Mouse (Mus musculus): ENCODE measurements around the gene Xrn1.
"Not testable (repeated sequence)": the region's sequence is repeated elsewhere in the genome, so short reads cannot be mapped to it uniquely, and the experiment has no call there.

The Xrn1 gene

DNA sequence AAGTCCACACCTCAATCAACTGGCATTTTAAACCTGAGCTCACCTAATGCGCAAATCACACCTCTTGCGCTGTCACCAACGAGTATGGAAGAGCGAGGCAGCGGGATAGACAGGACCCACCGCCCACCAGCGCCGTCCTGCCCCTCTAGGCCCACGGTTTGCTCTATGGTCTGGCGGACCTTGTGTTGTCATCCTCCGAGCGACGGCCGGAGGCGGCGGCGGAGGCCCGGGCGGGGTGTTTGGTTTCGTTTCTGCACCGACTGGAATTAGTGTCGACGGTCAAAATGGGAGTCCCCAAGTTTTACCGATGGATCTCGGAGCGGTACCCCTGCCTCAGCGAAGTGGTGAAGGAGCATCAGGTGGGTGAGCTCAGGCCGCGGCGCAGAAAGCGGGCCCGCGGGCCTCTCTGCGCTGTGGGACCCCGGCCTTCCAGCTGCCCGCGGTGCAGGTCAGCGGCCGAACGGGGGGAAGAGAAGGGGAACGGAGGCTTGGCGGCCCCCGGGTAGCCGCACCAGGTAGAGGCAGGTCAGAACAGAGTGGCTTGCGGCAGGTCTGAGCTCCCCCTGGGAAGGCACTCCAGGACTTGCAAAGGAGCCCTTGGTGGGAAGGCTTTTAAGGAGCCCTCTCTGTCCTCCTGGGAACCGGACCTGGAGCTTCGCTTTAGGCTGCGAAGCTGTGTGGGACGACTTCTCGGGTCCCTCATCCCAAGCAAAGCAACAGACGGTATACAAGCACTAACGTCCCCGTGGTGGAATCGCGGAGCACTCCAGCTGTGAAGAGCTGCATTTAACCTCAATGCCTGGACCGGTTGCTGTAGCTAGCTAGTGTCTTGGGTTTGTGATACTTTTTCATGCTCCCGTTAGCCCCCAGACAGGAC lies at the start of gene Xrn1:
TSS of gene Xrn1 (plus strand) at position 176 of the 877 bp plus-strand sequence.
- peak; percentile 92 for DNase-seq (ENCODE audit: low read depth, low spot score)

DNA sequence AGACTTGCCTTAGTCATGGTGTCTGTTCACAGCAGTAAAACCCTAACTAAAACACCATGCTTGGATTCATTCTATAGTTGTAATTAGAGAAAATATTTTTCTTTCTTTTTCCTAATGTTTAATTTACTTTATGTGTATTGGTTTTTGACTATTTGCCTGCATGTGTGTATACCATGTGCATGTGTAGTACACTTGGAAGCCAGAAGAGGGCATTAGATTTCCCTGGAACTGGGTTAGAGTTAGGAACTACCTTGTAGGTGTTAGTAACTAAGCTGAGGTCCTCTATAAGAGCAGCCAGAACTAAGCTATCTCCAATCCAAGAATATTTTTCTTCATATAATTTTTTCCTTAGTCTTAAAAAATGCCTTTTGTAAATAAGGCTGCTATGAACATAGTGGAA lies 21.7 kb upstream of the Xrn1 start:
- no peak for DNase-seq (ENCODE audit: low read depth, low spot score)

DNA sequence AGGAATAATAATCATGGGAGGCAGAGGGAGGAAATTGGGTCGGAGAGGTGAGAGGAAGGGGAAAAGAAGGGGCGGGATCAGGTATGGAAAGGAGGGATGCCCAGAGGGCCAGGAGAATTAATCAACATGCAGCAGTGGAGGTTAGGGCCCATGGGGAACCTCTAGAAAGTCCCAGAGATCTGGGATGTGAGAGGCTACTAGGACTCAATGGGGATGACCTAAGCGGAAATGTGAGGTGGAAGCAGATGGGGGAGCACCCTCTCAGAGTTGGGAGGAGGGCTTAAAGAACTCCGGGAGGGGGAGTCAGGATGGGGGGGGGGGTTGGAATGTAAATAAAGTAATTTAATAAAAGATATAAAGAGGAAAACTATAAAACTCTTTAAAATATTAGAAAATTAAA lies 902 bp upstream of the Xrn1 start:
- DNase-seq (ENCODE audit: low read depth, low spot score), result no peak

DNA sequence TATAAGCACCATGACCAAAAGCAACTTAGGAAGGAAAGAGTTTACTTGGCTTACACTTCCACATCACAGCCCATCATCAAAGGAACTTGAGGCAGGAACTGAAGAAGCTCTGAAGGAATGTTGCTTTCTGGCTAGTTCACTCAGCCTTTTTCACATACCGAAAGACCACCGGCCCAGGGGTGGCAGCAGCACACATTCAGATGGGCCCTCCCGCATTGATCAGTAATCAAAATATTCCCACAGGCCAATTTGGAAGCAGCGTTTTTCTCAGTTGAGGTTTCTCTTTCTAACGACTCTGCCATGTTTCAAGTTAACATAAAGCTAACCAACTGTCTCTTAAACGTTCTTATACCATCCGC lies 355 bp upstream of the Xrn1 start:
- DNase-seq (ENCODE audit: low read depth, low spot score), result peak; percentile 39

DNA sequence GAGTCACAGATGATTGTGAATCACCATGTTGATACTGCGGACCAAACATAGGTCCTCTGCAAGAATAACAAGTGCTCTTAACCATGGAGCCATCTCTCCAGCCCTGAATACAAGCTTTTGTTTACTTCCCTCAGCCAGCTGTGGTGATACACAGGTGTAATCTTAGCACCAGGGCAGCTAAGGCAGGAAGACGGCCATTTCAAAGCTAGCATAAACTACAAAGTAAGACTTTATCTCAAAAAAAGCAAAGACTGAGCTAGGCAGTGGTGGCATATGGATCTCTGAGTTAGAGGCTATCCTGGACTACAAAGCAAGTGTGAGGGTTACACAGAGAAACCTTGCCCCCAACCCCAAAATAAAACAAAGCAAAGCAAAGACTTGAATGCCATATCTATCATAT lies 3.1 kb downstream of the Xrn1 start:
- DNase-seq (ENCODE audit: low read depth, low spot score), result no peak

DNA sequence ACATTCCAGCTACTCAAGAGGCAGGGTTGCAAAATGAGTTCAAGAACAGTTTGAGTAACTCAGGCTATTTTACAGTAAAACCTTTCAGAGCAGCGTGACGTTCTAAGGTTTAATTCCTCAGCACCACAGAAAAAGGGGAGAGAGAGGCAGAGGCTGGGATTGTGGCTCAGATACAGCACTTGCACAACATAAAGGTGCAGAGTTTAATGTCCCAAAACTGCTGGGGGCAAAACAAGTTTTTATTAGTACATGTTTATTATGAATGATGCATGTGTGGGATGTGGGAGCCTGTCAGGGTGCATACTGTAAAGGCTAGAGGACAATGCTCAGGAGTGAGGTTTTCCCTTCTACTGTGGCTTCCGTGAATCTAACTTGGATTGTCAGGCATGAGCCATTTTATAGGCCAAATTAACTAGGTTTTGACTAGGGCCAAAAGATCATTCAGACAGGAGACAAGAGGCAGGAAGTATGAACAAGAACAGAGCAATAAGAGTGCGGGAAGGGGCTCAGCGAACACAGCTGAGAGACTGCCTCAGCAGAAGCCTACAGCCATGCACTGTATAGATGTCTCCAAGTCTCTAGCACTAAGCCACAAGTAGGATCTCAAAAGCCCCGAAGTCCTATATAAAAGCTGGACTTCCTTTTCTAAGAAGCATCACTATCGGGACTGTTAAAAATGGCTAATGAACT lies 3.6 kb downstream of the Xrn1 start:
- DNase-seq (ENCODE audit: low read depth, low spot score), result no peak

DNA sequence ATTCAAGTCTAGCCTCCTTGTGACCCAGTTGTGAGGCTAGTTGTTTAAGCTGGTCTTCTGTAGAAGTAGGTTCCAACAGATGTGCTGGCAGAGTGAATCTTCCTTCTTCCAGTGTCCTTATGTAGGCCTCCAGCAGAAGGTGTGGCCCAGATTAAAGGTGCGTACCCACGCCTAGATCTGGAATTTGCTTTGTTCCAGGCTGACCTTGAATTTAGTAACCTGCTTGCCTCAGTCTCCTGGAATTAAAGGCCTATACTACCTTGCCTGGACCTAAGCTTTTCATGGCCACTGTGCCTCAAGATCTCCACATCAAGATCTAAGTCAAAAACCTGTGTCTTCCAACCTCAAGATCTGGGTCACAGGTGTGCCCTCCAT lies 4.2 kb downstream of the Xrn1 start:
- DNase-seq (ENCODE audit: low read depth, low spot score), result not testable (repeated sequence)

DNA sequence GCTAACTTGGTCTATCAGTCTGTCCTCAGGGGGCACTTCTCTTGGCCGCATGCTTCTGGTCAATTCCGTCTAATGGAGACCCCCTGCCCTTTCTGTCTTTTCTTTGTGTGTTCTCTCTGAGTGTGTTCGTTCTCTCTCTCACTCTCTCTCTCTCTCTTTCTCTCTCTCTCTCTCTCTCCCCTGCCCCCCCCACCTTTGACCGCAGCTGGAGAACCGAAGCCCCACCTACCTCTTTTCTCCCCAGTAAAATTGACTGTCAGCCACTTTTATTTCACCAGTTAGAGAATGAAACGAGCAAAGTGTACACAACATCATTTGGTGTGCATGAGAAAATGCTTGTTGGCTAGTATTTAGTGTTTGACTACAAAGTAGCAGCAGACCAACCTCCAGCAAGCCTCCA lies 4.7 kb downstream of the Xrn1 start:
- no peak for DNase-seq (ENCODE audit: low read depth, low spot score)

DNA sequence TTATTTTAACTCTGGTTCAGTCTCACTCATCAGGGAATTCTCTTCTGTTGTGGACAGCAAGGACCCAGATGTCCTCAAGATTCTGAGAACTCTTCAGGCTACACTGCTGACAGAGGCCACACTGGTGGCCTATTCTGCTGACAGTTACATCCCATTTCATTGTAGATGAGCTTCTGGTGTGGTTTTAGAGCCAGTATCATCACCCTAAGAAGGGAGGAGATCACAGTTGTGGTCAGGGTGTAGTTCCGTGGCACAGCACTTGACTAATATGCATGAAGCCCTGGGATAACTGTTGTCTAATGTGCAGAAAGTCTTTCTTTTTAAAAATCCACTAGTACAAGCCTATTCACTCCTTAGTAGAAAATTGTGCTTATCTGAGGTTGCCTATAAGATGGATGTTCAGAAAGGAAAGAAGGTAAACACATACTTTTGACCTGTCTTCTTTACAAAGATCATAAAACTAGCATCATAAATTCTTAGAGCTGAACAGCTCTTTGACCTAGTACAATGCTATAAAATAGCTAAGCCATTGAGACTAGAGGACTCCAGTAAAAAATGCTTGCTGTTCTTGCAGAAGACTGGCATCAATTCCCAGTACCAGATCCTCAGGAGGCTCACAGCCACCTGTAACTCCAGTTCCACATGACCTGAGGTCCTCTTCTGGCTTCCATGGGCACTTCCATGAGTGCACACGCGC lies 5.3 kb downstream of the Xrn1 start:
- no peak for DNase-seq (ENCODE audit: low read depth, low spot score)

DNA sequence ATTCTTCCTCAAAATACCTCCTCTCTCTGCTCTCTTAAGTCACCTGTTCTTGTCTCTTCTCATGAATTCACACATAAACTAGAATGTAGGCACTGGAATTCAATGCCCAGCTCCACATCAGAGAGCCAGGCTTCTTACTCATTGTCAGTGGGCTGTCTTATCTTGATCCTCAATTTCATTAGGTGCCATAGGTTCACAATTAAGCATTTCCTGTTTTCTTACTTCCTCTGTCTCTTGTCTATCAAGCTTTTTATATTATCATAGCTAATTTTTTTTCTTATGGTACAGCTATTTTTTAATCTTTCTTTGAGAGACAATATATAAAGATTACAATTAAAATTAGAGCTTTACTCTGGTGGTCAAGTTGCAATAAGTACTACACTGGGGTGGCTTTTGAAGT lies 6.5 kb downstream of the Xrn1 start:
- DNase-seq (ENCODE audit: low read depth, low spot score), result no peak

DNA sequence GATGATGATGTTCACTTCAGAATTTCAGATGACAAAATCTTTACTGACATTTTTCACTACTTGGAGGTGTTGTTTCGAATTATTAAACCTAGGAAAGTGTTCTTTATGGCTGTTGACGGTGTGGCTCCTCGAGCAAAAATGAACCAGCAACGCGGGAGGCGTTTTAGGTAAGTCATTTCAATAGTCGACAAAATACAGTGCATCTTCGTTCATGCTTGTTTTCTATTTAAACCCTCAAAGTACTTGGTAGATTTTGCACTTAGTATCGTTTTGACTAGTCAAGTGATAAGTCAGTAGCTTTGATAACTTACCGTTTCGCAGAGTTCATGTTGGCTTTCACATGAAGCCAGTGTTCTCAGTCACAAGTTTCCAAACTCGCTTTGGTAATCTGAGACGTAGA lies 9.5 kb downstream of the Xrn1 start:
- no peak for DNase-seq (ENCODE audit: low read depth, low spot score)

DNA sequence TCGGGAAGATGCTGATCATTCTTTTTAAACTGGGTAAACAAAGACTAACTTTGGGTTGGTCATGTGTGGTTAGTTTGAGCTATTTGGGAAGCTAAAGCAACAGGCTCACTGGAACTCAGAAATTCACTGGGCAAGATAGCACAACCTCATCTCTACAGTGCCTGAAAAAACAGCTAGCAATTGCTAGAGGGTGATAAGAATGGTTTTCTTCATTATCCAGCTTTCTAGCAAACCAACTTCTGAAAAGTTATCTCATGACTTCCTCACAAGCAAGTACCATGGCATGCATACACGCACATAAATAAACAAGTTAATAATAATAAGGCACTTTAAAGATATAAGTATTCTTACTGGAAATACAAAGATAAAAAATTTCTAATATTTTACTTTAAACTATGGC lies 23.7 kb downstream of the Xrn1 start:
- DNase-seq (ENCODE audit: low read depth, low spot score), result no peak

DNA sequence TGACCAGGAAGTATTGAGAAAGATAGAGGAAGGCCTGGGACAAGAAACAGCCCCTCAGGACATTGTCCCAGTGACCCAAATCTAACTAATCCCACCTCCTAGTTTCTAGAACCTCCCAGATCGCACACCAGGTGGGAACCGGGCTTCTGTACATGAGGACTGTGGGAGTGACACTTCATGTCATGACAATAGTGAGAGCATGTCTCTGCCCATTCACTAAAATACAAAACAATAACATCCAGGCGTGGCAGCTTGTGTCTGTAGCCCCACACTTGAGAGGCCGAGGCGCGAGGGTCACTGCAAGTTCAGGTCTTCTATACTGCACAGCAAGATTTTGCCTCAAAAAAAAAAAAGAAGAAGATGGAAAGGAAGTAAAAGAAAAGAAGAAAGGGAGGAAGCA lies 25.3 kb downstream of the Xrn1 start:
- DNase-seq (ENCODE audit: low read depth, low spot score), result no peak

DNA sequence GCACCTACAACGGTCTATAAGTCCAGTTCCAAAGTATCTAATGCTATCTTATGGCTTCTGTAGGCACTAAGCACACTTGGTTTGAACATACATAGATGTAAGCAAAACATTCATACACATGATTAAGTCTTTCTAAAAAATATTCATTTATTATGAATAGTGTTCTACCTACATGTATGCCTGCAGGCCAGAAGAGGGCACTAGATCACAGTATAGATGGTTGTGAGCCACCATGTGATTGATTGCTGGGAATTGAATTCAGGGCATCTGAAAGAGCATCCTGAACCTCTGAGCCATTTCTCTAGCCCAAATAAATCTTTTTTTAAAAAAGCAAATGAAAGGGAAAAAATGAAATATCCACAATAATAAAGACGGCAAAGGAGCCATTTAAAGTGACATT lies 37.7 kb downstream of the Xrn1 start:
- DNase-seq (ENCODE audit: low read depth, low spot score), result no peak

DNA sequence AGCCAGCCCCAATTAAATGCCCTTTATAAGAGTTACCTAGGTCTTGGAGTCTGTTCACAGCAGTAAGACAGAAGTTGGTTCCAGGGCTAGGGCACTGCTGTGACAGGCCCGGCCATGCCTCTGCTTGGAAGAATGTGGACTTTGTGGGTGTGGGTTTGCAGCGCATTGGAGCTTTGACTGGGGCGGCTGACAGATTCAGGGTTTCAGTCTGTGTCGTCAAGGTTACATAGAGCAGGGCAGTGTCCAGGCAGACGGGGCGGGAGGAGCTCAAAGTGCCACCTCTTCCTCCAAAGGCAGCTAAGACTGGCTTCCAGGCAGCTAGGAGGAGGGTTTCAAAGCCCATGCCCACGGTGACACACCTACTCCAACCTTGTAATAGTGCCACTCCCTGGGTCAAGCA lies 49.9 kb downstream of the Xrn1 start:
- DNase-seq (ENCODE audit: low read depth, low spot score), result no peak

DNA sequence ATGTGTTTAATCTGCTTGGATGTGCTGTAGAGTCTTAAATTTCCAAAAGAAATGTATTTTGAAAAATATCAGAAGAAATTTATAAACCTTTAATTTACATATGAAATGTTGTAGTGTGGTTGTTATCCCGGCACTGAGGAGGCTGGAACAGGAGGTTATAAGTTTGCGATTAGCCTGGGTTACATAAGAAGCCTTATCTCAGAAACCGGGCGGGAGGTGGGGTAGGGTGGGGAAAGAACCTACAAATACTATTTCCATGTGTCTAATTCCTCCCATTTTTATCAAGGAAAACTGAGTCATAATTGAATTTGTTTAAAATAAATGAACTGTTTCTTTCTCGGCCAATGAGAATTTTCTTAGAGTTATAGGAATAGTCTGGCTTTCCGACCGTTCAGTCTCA lies 56.1 kb downstream of the Xrn1 start:
- no peak for DNase-seq (ENCODE audit: low read depth, low spot score)

DNA sequence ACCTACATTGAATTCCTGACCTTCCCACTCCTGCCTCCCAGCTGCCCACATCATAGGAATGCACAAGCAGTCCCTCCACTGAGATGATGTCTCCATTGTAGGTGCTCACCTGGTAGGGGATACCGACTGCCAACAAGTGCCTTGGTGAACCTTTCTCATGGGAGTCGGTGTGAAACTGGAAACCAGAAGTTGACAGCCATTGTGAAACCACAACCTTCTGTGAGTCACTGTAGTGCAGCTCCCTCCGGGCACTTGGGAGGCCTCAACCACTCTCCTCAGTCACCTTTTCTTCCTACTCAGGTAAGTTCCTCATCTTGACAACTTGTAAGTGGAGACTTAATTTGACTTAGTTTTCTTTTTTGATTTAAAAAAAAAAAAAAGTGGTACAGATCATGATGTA lies 69.4 kb downstream of the Xrn1 start:
- no peak for DNase-seq (ENCODE audit: low read depth, low spot score)

DNA sequence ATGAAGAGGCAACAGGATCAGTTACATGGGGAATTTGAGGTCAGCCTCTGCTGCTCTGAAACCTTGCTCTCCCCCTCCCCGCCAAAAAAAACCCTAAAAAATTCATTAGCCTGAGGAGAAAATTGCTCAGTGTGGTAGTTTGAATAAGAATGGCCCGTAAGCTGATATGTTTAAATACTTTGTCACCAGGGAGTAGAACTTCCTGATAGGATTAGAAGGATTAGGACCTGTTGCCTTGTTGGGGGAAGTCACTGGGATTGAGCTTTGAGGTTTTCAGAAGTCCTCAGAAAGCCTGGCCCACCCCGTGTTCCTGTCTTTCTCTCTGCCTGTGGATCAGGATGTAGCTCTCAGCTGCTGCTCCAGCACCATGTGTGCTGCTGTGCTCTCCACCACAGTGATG lies 73.4 kb downstream of the Xrn1 start:
- no peak for DNase-seq (ENCODE audit: low read depth, low spot score)

DNA sequence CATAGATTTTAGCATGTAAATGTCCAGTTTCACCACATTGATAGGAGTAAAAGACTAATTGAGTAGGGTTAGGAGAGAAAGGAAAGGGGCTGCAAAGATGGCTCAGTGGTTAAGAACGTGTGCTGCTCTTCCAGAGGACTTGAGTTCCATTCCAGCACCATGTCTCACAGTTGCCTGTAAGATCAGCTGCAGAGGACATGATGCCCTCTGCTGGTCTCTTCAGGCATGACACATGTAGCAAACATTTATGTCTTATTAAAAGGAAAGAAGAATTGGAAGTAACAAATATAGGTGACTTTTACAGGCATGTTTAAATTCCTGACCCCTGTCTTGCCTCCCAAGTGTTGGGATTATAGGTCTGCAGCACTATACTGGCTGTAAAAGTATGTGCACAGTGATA lies 74.3 kb downstream of the Xrn1 start:
- DNase-seq (ENCODE audit: low read depth, low spot score), result peak; percentile 23

DNA sequence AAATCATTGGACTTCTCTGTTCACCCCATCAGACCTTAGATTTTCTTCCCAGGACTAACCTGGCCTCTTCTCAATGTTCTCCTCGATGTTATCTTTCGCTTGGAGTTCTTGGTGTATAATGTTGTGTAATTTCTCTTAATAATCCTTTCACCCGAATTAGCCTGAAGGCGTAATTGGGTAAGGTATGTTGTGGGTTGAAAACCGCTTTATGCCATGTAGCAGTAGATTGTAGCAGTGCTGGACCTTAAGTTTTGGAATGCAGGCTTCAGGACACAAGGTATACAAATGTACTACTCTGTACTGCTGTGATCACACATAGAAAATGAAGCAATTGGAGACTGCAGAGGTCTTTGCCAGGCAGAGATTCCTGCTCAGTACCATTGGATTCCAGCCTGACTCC lies 75.3 kb downstream of the Xrn1 start:
- DNase-seq (ENCODE audit: low read depth, low spot score), result no peak

DNA sequence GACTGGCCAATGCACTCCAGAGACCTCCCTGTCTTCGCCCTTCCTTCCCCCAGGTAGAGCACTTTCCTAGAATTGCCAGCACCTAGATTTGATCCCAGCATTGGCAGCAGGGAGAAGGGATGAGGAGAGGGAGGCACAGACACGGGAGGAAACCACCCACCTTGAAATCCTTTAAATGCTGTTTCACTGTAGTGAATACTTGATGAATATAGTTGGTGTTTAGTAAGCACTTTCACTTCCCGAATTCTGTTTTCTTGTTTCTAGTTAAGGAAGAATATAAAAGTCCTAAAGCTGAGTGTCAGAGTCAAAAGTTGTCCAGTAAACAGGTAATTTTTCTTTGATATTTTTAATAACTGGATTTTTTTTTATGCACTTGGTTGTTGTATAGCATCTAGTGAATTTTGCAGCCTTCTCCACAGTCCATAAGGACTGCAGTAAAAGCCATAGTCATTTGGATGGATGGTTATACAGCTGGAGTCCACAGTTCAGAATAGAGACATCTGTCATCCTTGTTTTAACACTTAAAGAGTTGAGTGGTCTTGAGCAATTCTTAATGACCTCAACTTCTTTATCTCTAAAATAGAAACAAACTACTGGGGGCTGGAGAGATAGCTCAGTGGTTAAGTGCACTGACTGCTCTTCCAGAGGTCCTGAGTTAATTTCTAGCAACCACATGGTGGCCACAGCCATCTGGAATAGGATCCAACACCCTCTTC lies 81.0 kb downstream of the Xrn1 start:
- no peak for DNase-seq (ENCODE audit: low read depth, low spot score)

DNA sequence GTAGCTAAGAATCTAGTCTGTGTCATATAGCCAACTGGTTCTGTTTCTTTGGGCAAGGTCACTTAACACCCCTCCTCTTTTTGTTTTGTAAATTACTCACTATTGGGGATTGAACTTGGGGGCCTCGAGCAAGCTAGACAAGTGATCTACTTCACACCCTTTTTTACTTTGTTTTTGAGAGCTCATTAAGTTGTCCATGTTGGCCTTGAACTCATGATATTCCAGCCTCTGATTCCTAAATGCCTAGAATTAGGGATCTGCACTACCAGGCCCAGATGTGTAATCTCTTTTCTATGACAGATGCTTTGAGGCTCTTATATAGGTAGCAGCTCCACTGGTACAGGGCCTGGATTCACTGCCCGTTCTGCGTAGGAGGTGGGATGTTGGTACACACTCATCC lies 89.7 kb downstream of the Xrn1 start:
- DNase-seq (ENCODE audit: low read depth, low spot score), result no peak

Measured in embryo, embryonic 11.5 days (tissue).